Mouse (Mus musculus) activated CD4-positive, CD25-positive, alpha-beta regulatory T cell (primary cell): ENCODE results near the gene Socs3. TPM values are rescaled to one million over a fixed set of nuclear protein-coding genes. Genes with fewer than 3 reads are reported as not detected.

Experiments
- polyA plus RNA-seq, 2 experiments: library from polyadenylated mRNA; unstranded; fragments of 100-300 nt; shearing (Covaris generic); gene quantifications; one replicate each; pipeline ENCODE4 v1.2.1; 2017

Socs3 gene
- 100 to 1,000 TPM; 141 to 210 TPM for polyA plus RNA-seq

GRCm38 (mm10) chr11:117969945-117970872 lies at the start of gene Socs3:
TSS of gene Socs3 (minus strand) at chr11:117970047.

DNA sequence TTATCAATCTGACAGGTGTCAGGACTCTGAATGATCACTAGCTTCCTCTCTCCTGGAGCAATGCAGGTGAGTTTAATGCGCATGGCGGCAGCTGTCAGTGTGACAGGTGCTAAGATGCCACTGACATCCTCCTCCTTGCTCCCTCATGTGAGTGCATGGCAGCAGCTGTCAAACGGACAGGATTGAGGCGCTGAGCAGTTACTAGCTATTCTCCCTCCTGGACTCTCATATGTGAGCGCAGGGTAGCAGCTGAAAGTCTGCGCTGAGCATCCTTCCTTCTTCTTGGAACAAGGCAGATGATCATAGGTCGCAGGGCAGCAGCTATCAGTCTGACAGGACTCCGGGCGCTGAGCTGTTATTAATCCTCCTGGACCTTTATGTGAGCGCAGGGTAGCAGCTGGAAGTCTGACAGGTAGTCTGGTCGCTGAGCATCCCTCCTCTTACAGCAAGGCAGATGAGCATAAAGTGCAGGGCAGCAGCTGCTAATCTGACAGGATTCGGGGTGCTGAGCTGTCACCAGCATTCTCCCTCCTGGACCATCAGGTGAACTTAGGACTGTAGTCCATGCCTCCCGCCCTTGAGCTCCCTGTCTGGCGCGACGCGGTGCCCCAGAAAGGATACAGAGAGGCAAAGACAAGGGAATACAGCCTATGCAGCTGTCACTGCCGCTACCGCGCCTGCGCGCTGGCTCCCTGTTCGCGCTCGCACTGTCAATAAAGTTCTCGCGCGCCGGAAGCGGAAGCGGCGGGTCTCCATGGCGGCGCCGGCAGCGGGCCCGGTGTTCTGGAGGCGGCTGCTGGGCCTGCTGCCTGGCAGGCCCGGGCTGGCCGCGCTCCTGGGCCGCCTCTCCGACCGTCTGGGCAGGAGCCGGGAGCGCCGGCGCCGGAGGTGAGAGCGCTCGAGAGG lies 16.5 kb upstream of the Socs3 start, which contains the start of gene Pgs1:
Pgs1 (plus strand) TSS at position 167 of the 906 bp plus-strand sequence.

Other genes with a start within 250 kb of the Socs3 start
- gene Tmc8, start 188.0 kb downstream of the Socs3 start, polyA plus RNA-seq = 100 to 1,000 TPM in 1 of 2 experiments, 10 to 100 TPM in 1; 97.1 to 135 TPM
- gene Tmc6, start 187.8 kb downstream of the Socs3 start, polyA plus RNA-seq = 100 to 1,000 TPM; 128 to 131 TPM
- under 1 TPM in 1 of 2 experiments, not detected in 1; 0.95 TPM for gene 6030468B19Rik, start 172.4 kb downstream of the Socs3 start, polyA plus RNA-seq
- gene Gm20708, start 160.4 kb downstream of the Socs3 start, polyA plus RNA-seq = 1 to 10 TPM; 3.5 to 5.7 TPM
- 100 to 1,000 TPM; 131 to 228 TPM for gene Syngr2, start 160.4 kb downstream of the Socs3 start, polyA plus RNA-seq
- 10 to 100 TPM; 23.0 to 29.6 TPM for gene Afmid, start 144.1 kb downstream of the Socs3 start, polyA plus RNA-seq
- gene Tk1, start 144.0 kb downstream of the Socs3 start, polyA plus RNA-seq = 10 to 100 TPM; 38.0 to 54.6 TPM
- 10 to 100 TPM; 53.7 to 55.0 TPM for gene Birc5, start 120.8 kb downstream of the Socs3 start, polyA plus RNA-seq
- gene Tmem235, start 109.3 kb downstream of the Socs3 start, polyA plus RNA-seq = not detected
- gene Tha1, start 96.6 kb downstream of the Socs3 start, polyA plus RNA-seq = 10 to 100 TPM; 19.9 to 20.7 TPM
- 10 to 100 TPM; 53.7 to 54.0 TPM for gene Pgs1, start 16.2 kb upstream of the Socs3 start, polyA plus RNA-seq
- under 1 TPM; 0.34 to 0.43 TPM for gene Dnah17, start 160.6 kb upstream of the Socs3 start, polyA plus RNA-seq